Mouse (Mus musculus) left cerebral cortex, postnatal 4 days (tissue): ENCODE results near the gene Kcnt2. TPM values are rescaled to one million over a fixed set of nuclear protein-coding genes. Genes with fewer than 3 reads are reported as not detected.

Source experiments
- DNase-seq: peaks from one replicate; pipeline ENCODE4 v3.0.0-alpha.2; 2022
- intact Hi-C: fragments of 180-260 bp; cut with DNase I; formaldehyde crosslinking; loops from one replicate; pipeline ENCODE4 v1.15.1; 2025
- total RNA-seq, 2 experiments: library from RNA; stranded (reverse); gene quantifications; 2 replicates each; pipeline ENCODE4 v1.2.3; 2021

The Kcnt2 gene
- total RNA-seq, 2 experiments from 2014 or later, result 26.2 to 31.7 TPM

- no peak for DNase-seq
- intact Hi-C loops, result no loop called here
Observed at GRCm38 (mm10) chr1:140373532-140373931, 127.6 kb downstream of the Kcnt2 start.

GRCm38 (mm10) chr1:140378791-140379190 is 132.8 kb downstream of the Kcnt2 start:
- intact Hi-C loops, result no loop called here

GRCm38 (mm10) chr1:140379526-140379925 is 133.6 kb downstream of the Kcnt2 start:
- intact Hi-C loops, result no loop called here
- no peak for DNase-seq

More at GRCm38 (mm10) chr1:140378791-140379190, 132.8 kb downstream of the Kcnt2 start:
- DNase-seq, result no peak

- no peak for DNase-seq
- intact Hi-C loops, result no loop called here
Observed at GRCm38 (mm10) chr1:140381093-140381492, 135.1 kb downstream of the Kcnt2 start.

DNA sequence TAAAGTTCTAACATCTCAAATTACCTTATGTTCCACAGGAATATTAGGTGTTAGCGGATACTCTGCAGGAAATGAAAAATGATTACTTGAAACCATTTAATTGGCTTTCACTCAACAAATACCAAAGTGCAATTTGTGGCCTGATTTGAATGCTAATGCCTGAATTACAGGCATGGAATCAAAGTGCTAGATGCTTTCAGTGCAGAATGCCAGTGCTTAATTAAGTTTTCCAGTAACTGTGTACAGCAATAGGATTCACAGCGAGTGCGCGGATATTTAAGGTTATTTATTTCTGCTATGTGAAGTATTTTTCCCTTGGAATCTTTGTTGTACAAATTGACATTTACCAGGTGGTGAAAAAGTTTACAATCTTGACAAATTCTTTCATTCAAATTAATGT is 144.3 kb downstream of the Kcnt2 start:
- DNase-seq, result no peak
- intact Hi-C loops, result no loop called here

DNA sequence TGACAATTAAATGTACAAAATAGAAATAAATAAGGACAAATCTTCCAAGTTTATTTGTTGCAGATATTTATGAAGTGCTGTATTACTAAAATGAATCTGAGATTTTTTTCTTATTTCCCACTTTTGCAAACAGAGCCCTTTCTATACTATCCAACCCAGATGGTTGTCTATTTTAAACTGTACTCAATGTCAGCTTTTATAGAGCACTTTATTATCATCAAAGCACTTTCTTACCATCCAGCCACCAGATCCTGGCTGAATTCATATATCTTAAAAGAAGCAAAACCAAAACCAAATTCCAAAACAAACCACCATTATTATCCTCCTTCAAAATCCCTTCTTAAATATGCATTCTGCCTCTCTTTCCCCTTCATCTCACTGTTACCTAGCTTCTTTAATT is 151.8 kb downstream of the Kcnt2 start:
- DNase-seq, result no peak
- intact Hi-C loops, result no loop called here

- intact Hi-C loops, result no loop called here
- DNase-seq, result no peak
Observed at GRCm38 (mm10) chr1:140406631-140407288, 160.8 kb downstream of the Kcnt2 start.

GRCm38 (mm10) chr1:140415761-140416160 is 169.8 kb downstream of the Kcnt2 start:
- DNase-seq, result no peak
- intact Hi-C loops, result no loop called here

- DNase-seq, result no peak
- intact Hi-C loops, result no loop called here
Observed at GRCm38 (mm10) chr1:140422954-140423353, 177.0 kb downstream of the Kcnt2 start.

DNA sequence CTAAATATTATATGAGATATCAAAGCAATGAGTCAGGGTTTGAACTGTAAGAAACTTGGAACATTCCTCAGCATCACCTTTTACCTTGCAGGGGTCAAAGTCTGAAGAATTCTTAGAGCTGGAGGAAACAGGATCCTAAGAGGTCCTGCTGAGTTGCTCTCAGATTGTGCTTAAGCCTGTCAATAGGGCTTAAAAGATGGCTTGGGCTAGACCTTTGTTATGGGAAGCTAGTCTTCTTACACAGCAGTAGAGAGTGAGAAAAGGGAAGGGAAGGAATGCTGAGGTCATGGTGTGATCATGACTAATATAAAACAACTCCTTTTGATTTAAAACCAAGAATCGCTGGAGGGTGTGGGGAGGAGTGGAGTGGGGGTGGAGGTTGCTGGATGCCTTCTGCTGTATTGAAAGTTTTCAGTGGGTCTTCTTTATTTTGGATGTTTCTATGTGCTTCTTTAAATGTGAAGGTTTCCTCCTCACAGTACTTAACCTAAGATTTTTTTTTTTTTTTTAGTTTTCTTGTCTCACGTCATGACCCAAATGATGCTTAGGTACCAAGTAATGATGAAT is 183.4 kb downstream of the Kcnt2 start:
- DNase-seq, result no peak

DNA sequence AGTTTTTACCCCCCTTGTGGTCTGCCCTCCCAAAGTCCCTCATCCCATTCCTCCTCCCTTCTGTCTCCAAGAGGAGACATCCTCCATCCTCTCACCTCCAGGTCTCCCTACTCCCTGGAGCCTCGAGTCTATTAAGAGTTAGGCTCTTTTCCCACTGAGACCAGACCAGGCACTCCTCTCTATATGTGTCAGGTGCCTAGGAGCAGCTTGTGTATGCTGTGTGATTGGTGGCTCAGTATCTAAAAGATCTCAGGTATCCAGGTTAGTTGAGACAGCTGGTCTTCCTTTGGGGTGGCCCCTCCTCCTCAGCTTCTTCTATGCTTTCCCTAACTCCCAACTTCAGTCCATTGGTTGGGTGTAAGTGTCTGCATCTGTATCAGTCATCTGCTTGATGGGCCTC is 186.1 kb downstream of the Kcnt2 start:
- DNase-seq, result no peak
- intact Hi-C loops, result no loop called here

More for the DNA sequence above, 183.4 kb downstream of the Kcnt2 start:
- intact Hi-C loops, result no loop called here

GRCm38 (mm10) chr1:140434791-140435190 is 188.8 kb downstream of the Kcnt2 start:
- no peak for DNase-seq
- intact Hi-C loops, result no loop called here

GRCm38 (mm10) chr1:140438176-140438575 is 192.2 kb downstream of the Kcnt2 start:
- no peak for DNase-seq
- intact Hi-C loops, result no loop called here

GRCm38 (mm10) chr1:140443904-140444303 is 197.9 kb downstream of the Kcnt2 start:
- intact Hi-C loops, result no loop called here
- DNase-seq, result no peak

GRCm38 (mm10) chr1:140444394-140444793 is 198.4 kb downstream of the Kcnt2 start:
- intact Hi-C loops, result no loop called here
- no peak for DNase-seq

- no peak for DNase-seq
- intact Hi-C loops, result no loop called here
Observed at GRCm38 (mm10) chr1:140451461-140451860, 205.5 kb downstream of the Kcnt2 start.

- intact Hi-C loops, result no loop called here
- no peak for DNase-seq
Observed at GRCm38 (mm10) chr1:140451924-140452323, 206.0 kb downstream of the Kcnt2 start.

GRCm38 (mm10) chr1:140455903-140456302 is 209.9 kb downstream of the Kcnt2 start:
- DNase-seq, result no peak
- intact Hi-C loops, result no loop called here

DNA sequence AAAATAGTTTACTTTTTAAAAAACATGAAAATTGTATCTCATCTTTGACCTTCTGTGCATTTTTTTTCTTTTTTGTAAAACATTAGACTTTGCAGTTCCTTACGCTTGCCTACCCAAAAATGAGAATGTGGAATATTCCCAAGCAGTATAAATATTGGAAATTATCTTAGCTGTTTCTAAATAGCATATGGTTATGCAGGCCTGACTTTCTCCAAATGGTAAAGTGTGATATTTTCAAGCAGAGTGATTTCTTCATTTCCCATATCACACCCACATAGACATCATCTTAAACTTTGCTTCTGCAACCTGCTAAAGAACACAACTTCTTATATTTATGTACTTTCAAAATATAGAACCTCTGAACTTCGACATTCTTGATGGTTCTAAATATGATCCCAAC is 210.9 kb downstream of the Kcnt2 start:
- intact Hi-C loops, result no loop called here

GRCm38 (mm10) chr1:140468315-140468714 is 222.4 kb downstream of the Kcnt2 start:
- intact Hi-C loops, result no loop called here
- DNase-seq, result no peak

More for the DNA sequence above, 210.9 kb downstream of the Kcnt2 start:
- DNase-seq, result no peak

DNA sequence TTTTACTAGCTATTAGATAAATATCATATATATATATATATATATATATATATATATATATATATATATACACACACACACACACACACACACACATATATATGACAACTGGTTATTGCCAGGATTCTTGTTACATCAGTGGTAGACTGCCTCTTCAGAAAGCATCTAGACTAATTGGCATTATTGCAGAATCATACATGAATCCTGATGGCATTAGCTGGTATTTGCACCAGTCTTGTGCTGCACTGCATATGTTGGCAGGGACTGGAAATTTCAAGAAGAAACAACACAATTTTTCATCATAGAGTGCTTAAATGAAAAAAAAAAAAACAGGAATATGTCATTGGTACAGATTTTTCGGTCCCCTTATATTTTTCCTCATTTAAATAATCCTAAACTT is 223.6 kb downstream of the Kcnt2 start:
- intact Hi-C loops, result no loop called here
- no peak for DNase-seq

DNA sequence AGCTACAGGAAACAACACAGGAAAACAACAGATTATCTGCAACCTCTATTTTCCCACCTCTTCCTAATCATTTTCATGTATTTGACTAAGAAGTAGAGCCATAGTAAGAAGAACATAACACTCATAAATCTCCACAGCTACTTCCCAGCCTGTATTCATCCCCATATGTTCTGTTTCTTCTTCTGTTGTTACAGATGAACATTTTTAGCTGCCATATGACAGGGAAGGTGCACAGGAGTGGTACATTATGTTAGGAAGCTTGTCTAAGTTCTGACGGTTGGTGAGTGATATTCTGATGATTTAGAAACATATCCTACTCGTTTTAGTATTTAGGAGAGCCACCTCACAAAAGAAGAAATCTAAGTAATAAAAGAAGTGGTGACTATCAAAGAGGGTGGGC is 231.0 kb downstream of the Kcnt2 start:
- intact Hi-C loops, result no loop called here
- no peak for DNase-seq

- intact Hi-C loops, result no loop called here
- DNase-seq, result no peak
Observed at GRCm38 (mm10) chr1:140484016-140484415, 238.1 kb downstream of the Kcnt2 start.
